Mouse (Mus musculus): Measurements from ENCODE around the gene Brinp1.

Brinp1 gene

GRCm38 (mm10) chr4:68813997-68814396, 140.2 kb downstream of the Brinp1 start:
- peak in 1 of 2 experiments; percentile 12 for DNase-seq

GRCm38 (mm10) chr4:68806502-68806901, 147.7 kb downstream of the Brinp1 start:
- DNase-seq, result no peak

- DNase-seq, result no peak
Measured at GRCm38 (mm10) chr4:68801923-68802855, 152.0 kb downstream of the Brinp1 start.

GRCm38 (mm10) chr4:68790003-68790402, 164.2 kb downstream of the Brinp1 start:
- DNase-seq, result peak; percentile 28 to 45

GRCm38 (mm10) chr4:68788477-68788999, 165.7 kb downstream of the Brinp1 start:
- peak in 1 of 2 experiments; percentile 6 for DNase-seq

GRCm38 (mm10) chr4:68787642-68788041, 166.6 kb downstream of the Brinp1 start:
- DNase-seq, result peak; percentile 52 to 67

GRCm38 (mm10) chr4:68768256-68768655, 185.9 kb downstream of the Brinp1 start:
- DNase-seq, result peak; percentile 60 to 81

GRCm38 (mm10) chr4:68767393-68767792, 186.8 kb downstream of the Brinp1 start:
- DNase-seq, result peak in 1 of 2 experiments; percentile 19

GRCm38 (mm10) chr4:68765772-68766573, 188.2 kb downstream of the Brinp1 start:
- DNase-seq, result peak in 1 of 2 experiments; percentile 25

GRCm38 (mm10) chr4:68764937-68765336, 189.3 kb downstream of the Brinp1 start:
- DNase-seq, result no peak

- no peak for DNase-seq
Measured at GRCm38 (mm10) chr4:68720983-68721382, 233.2 kb downstream of the Brinp1 start.

Measured in cerebellum, postnatal 10 days (tissue).